Mouse (Mus musculus): ENCODE measurements around the gene Trim6.
A peak's percentile ranks its signal among the peaks of the same experiment; 100 is the strongest.
"Not testable (repeated sequence)": the region's sequence is repeated elsewhere in the genome, so short reads cannot be mapped to it uniquely, and the experiment has no call there.

The Trim6 gene

GRCm38 (mm10) chr7:104218701-104219569 lies at the start of gene Trim6:
Gene Trim6 (plus strand): TSS chr7:104218793.
- DNase-seq (ENCODE audit: low spot score in 2 of 2): peak; percentile 32 to 53

DNA sequence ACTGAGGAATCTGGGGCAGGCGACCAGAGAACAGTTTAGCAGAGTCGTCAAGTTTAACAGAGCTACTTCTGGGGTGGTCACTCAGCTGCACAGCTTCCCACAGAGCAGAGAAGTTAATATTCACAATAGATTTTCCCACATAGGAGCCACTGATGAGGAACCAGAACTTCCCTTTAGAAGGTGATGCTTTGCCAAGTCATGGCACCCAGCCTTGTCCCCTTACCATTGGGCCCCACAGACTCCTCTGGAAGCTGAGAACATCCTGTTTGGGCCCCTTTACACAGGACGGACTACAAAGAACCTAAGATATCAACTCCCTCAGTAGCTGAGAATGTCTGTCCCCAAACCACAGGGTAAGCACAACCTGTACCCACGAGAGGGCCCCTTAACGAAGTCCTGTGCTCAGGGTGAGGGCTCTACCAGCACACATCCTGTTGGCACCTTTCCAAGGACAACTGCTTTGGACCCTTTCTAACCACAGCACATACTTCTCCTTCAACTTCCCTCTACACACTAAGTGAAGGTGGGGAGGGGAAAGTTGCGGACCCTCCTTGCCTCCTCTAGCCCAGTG lies 48.9 kb upstream of the Trim6 start:
- peak in 1 of 2 experiments; percentile 22 for DNase-seq (ENCODE audit: low spot score in 2 of 2)

- no peak for DNase-seq (ENCODE audit: low spot score in 2 of 2)
These were observed 43.5 kb upstream of the Trim6 start for GRCm38 (mm10) chr7:104175085-104175484.

GRCm38 (mm10) chr7:104178422-104179054 lies 40.1 kb upstream of the Trim6 start:
- DNase-seq (ENCODE audit: low spot score in 2 of 2): no peak

DNA sequence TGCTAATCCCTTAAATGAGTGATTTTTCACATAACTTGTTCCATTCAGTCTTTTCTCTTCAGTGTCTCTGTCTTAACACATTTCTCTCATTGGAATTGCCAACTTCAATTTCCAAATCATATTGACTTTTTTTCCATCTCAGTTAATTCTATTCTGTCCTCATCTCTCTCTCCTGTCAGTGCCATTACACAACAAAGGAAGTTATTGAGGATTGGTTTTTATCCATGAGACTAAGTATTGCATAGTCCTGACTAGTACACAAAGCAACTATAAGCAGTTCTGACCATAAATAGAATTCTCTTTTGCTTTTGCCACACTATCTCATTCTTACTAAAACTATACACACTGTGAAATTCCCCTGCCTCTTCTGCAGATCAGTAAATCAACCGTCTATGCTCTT lies 39.5 kb upstream of the Trim6 start:
- DNase-seq (ENCODE audit: low spot score in 2 of 2): no peak

DNA sequence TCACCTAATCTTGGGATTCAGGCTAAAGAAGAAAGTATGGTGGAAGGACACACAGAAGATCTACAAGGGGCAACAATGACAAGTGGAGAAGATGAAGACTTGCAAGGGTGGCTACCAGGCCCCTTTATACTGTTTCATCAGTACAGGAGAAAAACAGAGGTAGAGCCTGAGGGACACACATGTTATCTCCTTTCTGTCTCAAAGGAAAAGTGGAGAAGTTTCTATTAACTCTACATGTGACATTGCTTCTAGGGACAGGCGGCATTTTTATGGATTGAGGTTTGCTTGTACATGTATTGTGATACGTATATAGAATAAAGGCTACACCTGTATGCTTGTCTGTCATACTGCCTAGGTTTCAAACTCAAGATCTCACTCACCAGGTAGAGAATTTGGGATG lies 35.3 kb upstream of the Trim6 start, which contains the start of gene Olfr648:
Gene Olfr648 (minus strand): TSS at position 101 of the 400 bp plus-strand sequence.
- no peak for DNase-seq (ENCODE audit: low spot score in 2 of 2)

DNA sequence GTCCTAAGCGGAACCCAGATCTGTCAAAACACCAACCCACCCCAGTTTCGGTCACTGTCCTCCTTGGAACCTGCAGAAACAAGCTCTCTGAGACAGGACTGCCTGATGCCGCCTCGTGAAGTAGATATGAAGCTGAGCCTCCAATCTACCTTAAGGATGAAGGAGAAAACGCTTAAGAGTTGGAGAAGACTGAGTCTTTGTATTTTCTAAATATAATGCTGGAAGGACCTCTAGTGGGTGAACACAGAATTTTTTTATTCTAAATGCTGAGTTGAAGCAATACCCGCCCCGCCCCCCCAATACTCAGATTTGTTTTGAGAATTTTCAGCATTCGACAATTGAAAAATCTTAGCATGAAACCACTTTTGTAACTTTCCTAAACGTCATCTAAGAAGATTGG lies 27.3 kb upstream of the Trim6 start:
- DNase-seq (ENCODE audit: low spot score in 2 of 2): no peak

- DNase-seq (ENCODE audit: low spot score in 2 of 2): no peak
These were observed 22.7 kb upstream of the Trim6 start, which contains the start of gene Olfr649 for GRCm38 (mm10) chr7:104195885-104196284. Gene Olfr649 (minus strand): TSS chr7:104195985.

DNA sequence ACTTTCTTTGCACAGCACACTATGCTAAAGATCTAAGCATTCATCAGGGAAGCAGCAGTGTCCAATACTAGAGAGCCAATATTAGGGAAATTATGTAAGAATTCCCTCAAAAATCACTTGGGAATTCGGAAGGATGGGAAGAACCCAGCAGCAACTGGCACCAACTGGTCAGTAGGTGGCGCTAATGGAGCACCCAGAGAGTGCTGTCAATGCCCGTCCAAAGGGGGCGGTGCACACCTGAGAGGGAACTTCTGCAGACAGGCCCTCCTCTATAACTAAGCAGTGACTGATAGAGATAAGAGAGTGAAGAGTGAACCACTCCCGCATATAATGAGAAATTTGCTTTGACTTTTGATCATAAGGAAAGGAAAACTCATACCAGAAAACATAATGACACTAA lies 18.8 kb upstream of the Trim6 start:
- DNase-seq (ENCODE audit: low spot score in 2 of 2): peak in 1 of 2 experiments; percentile 48

GRCm38 (mm10) chr7:104206197-104206596 lies 12.4 kb upstream of the Trim6 start:
- no peak for DNase-seq (ENCODE audit: low spot score in 2 of 2)

GRCm38 (mm10) chr7:104216011-104216535 lies 2.5 kb upstream of the Trim6 start:
- no peak for DNase-seq (ENCODE audit: low spot score in 2 of 2)

DNA sequence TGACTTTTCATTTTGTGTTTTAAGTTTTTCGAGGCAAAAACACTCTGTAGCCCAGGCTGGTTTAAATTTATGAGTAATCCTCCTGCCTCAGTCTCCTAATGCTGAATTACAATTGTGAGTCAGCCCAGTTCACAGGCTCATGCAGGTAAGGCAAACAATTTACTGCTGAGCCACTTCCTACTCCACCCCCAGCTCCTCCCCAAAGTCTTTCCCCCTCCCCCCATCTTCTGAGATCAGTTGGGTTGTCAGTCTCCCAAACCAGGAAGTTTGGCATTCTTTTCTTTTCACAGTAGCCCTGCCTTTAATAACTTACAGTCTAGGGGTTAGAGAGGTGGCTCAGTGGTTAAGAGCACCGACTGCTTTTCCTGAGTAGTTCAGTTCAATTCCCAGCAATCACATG lies 712 bp upstream of the Trim6 start:
- DNase-seq (ENCODE audit: low spot score in 2 of 2): no peak

DNA sequence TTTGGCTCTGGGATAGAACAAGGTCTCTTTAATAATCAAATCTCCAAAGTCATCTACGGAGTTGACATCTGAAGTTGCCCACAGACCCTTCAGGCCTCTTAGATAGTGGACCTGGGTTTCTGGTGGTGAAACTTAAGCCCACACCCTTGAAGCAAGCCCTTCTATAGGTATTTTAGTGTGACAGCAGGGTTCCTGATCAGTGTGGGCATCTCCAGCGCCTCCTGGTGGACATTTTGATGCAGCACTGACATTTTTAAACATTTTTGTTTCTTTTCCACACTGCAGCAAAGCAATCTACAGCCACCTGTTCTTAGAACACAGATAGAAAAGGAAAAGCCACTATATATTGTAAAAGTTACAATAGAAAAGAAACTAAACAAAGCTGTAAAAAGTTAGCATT lies 12.6 kb downstream of the Trim6 start:
- no peak for DNase-seq (ENCODE audit: low spot score in 2 of 2)

- DNase-seq (ENCODE audit: low spot score in 2 of 2): no peak
These were observed 22.3 kb downstream of the Trim6 start for GRCm38 (mm10) chr7:104240857-104241256.

DNA sequence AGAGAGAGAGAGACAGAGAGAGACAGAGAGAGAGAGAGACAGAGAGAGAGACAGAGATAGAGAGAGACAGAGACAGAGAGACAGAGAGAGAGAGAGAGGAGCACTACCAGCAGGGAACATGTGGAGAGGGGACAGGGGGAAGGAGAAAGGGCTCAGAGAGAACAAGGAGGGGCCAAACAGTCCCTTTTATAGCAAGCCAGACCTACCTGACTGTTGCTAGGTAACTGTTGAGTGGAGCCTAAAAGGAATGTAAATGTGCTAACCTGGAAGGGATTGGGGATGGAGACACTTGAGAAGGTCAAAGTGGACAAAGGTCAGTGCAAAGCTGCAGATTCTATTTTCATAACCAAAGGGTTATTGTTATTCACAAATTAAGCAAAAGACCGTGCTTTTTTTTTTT lies 25.0 kb downstream of the Trim6 start:
- DNase-seq (ENCODE audit: low spot score in 2 of 2): no peak

- peak; percentile 27 to 31 for DNase-seq (ENCODE audit: low spot score in 2 of 2)
These were observed 25.9 kb downstream of the Trim6 start, which contains the start of gene Trim34a for GRCm38 (mm10) chr7:104244287-104245181. Gene Trim34a (plus strand): TSS chr7:104244457.

GRCm38 (mm10) chr7:104260380-104260779 lies 41.8 kb downstream of the Trim6 start:
- DNase-seq (ENCODE audit: low spot score in 2 of 2): not testable (repeated sequence)

DNA sequence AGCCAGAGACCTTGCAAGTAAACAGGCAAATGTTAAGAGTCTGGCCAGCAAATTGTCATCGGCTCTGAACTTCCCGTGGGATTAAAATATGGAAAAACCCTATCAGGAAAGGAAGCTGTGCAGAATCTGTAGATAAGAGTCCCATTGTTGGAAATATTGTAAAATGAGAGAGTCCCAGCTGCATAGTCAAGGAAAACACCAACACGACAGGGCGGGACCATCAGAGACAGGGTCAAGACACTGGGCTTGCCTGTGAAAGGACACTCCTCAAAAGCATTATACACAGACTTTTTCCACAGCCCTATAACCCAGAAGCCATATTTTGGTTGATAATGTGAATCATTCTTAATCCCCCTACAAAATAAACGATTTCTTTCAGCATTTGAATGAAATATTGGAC lies 46.7 kb downstream of the Trim6 start:
- DNase-seq (ENCODE audit: low spot score in 2 of 2): not testable (repeated sequence)

GRCm38 (mm10) chr7:104279361-104279760 lies 60.8 kb downstream of the Trim6 start:
- not testable (repeated sequence) for DNase-seq (ENCODE audit: low spot score in 2 of 2)

Measured in right cerebral cortex, postnatal 10 days (tissue).